Mouse (Mus musculus): ENCODE results near the gene Adamtsl4.

Adamtsl4 gene

GRCm38 (mm10) chr3:95645313-95646235 lies 42.1 kb downstream of the Adamtsl4 start:
- no peak for DNase-seq (ENCODE audit: extremely low spot score, low read depth, low spot score)

DNA sequence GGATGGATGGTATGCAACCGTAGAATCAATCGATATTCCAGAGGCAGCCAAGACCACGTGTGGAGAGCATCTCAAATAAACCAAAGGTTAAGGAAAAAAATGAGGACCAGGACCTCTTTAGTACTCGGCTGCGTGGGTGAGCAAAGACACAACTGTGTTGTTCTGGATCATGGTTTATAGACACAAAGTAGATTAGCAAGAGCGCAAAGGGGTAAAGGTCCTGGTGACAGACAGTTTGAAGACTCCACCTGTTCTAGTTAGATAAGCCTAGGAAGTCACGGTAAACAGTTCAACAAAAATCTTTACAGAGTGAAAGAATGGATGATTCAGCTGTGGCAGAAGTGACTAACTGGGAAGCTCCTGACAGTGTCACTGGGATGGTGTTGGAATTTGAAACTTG lies 44.6 kb downstream of the Adamtsl4 start:
- no peak for DNase-seq (ENCODE audit: extremely low spot score, low read depth, low spot score)

- DNase-seq (ENCODE audit: extremely low spot score, low read depth, low spot score): no peak
Measured at GRCm38 (mm10) chr3:95639694-95640093, 48.0 kb downstream of the Adamtsl4 start.

GRCm38 (mm10) chr3:95636072-95636471 lies 51.6 kb downstream of the Adamtsl4 start:
- no peak for DNase-seq (ENCODE audit: extremely low spot score, low read depth, low spot score)

- no peak for DNase-seq (ENCODE audit: extremely low spot score, low read depth, low spot score)
Measured at GRCm38 (mm10) chr3:95635636-95636035, 52.1 kb downstream of the Adamtsl4 start.

DNA sequence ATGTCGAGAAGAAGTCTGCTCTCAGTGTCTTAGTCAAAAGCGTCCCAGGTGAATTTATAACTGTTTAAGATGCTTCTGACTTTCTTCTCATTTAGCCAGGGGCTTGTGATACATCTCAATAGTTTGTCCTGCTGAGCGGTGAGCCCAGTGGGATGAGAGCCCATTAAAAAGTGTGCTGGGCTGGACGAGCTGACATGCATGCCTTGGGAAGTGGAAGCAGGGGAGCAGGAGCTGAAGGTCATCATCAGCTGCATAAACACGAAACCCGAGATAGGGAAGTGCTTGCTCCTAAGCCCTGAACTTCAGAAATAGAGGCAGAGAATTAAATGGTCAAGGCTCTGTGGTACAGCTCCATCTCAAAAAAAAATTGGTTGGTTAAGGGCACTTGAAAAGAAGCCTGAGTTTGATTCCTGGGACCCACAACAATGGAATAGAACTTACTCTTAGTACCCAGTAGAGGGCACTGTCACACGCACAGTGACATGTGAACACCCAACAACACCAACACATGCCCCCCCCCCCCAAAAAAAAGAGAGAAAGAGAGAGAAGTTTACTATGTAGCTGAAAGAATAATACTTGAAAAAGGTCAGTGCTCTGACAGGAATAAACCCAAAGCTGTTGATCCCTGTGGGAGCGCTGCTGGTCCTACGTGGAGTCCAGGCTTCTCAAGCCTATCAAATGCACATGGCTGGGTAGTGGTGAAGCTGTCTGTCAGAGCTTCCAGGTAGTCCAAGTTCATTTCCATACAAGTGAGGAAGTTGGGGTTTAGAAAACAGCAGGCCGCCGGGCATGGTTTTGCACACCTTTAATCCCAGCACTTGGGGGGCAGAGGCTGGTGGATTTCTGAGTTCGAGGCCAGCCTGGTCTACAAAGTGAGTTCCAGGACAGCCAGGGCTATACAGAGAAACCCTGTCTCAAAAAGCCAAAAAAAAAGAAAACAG lies 54.8 kb downstream of the Adamtsl4 start:
- DNase-seq (ENCODE audit: extremely low spot score, low read depth, low spot score): no peak

GRCm38 (mm10) chr3:95631304-95631703 lies 56.4 kb downstream of the Adamtsl4 start:
- no peak for DNase-seq (ENCODE audit: extremely low spot score, low read depth, low spot score)

- no peak for DNase-seq (ENCODE audit: extremely low spot score, low read depth, low spot score)
Measured at GRCm38 (mm10) chr3:95630856-95631255, 56.9 kb downstream of the Adamtsl4 start.

DNA sequence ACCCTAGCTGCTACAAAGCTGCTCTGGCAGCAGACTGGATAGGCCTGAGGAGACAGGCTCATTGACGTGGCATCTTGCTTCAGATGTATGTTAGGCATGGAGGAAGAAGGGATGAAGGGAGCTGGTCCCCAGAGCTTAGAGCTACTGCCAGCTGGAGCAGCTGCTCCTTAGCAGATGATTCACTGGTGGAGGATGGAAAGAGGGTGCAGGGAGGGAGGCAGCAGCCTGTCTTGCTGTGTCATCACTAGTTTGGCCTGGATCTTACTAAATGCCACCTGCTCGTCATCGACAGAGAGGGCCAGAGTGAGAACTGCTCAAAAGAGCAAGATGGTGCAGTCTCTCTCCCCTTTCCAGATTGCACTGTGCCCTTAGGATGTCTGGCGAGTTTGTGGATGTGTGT lies 58.0 kb downstream of the Adamtsl4 start:
- no peak for DNase-seq (ENCODE audit: extremely low spot score, low read depth, low spot score)

DNA sequence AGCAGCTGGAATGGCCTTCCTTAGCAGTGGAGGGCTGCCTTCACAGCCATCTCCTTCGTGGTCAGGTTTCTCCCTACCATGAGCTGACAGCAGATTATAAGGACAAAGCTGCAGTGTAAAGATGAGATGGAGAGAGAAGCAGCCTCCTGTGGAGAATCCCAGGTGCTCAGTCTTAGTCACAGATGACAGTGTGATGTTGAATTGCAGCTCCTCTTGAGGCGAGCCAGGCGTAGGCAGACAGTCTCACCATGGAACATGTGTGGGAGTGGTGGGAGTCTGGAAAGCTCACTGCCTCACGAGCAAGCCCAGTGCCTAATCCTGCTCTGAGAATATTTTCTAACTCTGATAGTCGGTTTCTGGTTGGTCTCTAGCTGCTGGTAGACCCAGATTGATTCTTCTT lies 60.0 kb downstream of the Adamtsl4 start:
- DNase-seq (ENCODE audit: extremely low spot score, low read depth, low spot score): no peak

Measured in hindlimb bud, embryonic 11.5 days (tissue).